Mouse (Mus musculus): ENCODE data around the gene Hunk.

DNA sequence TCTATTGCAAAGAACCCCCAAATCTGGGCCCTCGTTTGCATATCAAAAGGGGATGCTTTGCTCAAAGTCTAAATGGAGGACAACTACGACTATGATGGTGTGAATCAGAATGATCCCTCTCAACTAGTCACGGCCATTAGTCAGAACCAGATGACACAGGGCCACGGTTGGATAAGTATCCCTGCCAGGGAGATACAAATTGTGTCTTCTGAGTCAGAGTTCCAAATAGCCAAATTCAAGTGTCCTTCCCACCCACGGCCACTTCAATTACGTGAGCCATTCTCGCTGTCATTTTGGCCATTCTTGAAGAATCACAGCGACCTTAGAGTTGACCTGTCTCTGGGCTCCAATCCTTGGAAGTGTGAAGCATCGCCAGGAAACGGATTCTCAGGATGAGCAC, 119.4 kb downstream of the Hunk start:
- TF ChIP-seq CTCF (IDR thresholded peaks at IDR 0.05; ENCODE audit: extremely low read depth, insufficient read length, insufficient replicate concordance, low read depth, low read length) (no peak), POLR2A (IDR thresholded peaks at IDR 0.05; ENCODE audit: low read depth, low read length) (no peak)

Measured in small intestine, adult 2 months (tissue).